Mouse (Mus musculus) ES-Bruce4 (cell line): ENCODE results near the gene Smug1. TPM values are rescaled to one million over a fixed set of nuclear protein-coding genes. Genes with fewer than 3 reads are reported as not detected.

ENCODE experiments used
- H3K27ac ChIP-seq: 2 replicates; pipeline ENCODE4 v1.5.1; 2012; ENCODE audit warnings: low read length, inconsistent platforms; ENCODE audit not compliant: insufficient read depth
- H3K27me3 ChIP-seq: 2 replicates; pipeline ENCODE4 v1.6.1; 2012; ENCODE audit warnings: mild to moderate bottlenecking, low read length, inconsistent platforms; ENCODE audit not compliant: control insufficient read depth, poor library complexity, insufficient read depth, severe bottlenecking
- H3K36me3 ChIP-seq: 2 replicates; pipeline ENCODE4 v1.6.1; 2012; ENCODE audit warnings: inconsistent platforms, mild to moderate bottlenecking, low read length, moderate library complexity; ENCODE audit not compliant: control insufficient read depth, poor library complexity, insufficient read depth, severe bottlenecking
- H3K4me1 ChIP-seq: one replicate; pipeline ENCODE4 v1.8.1; 2011; ENCODE audit warnings: low read length; ENCODE audit not compliant: control insufficient read depth, insufficient read depth
- H3K4me3 ChIP-seq: 2 replicates; pipeline ENCODE4 v1.5.1; 2011; ENCODE audit warnings: low read depth, mild to moderate bottlenecking, low read length
- H3K9ac ChIP-seq: 2 replicates; pipeline ENCODE4 v1.6.1; 2012; ENCODE audit warnings: low read depth, mild to moderate bottlenecking, inconsistent platforms; ENCODE audit not compliant: poor library complexity, severe bottlenecking
- H3K9me3 ChIP-seq: replicated peaks from 2 replicates; pipeline ENCODE4 v1.6.1; 2012; ENCODE audit warnings: mild to moderate bottlenecking, low read length, inconsistent platforms; ENCODE audit not compliant: control insufficient read depth, poor library complexity, insufficient read depth, severe bottlenecking
- CTCF ChIP-seq: IDR thresholded peaks from one replicate; pipeline ENCODE4 v1.8.1; 2011; ENCODE audit warnings: low read depth, low read length
- EP300 ChIP-seq: IDR thresholded peaks from 2 replicates; pipeline ENCODE4 v1.6.1; 2011; ENCODE audit warnings: low read depth, low read length; ENCODE audit not compliant: insufficient read depth
- POLR2A ChIP-seq: IDR thresholded peaks from one replicate; pipeline ENCODE4 v1.8.1; 2011; ENCODE audit warnings: low read length; ENCODE audit not compliant: insufficient read depth
- polyA plus RNA-seq: library from polyadenylated mRNA; stranded (reverse); fragments of >200 nt; gene quantifications from 2 replicates; pipeline ENCODE4 v1.2.4, GENCODE M21; 2011; ENCODE audit warnings: low read depth; ENCODE audit not compliant: missing spikeins, insufficient read depth, insufficient read length

The Smug1 gene
- polyA plus RNA-seq, 1 experiment, result 15.3 TPM

DNA sequence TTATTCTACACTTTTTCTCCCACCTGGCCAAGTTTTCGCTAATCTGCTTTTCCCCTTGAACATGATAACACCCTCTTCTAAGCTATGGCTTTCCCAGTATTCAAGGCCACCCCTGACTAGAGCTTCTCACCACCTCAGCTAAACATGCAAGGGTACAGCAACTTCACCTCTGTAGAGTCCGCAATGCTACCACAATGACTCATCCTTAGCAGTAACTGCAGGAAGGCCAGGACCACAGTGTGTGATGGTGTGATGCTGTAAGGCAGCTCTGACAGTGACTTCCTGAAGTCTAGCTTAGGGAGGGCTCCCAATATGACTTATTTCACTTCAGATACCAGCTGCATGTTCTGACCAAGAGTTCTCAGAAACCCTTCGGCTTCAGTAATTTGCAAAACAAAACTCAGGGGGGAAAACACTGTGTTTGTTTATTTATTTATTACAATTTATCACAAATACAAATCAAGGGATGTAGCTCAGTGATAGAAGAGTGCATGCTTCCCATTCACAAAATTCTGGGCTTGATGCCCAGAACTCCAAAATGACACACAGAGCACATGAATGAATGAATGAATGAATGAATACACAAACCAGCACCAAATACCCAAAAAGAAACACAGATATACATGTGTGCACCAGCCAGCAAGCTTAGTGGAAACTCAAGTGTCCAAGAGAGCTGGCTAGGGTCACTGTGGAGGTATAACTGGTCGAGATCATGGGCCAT, 13.8 kb downstream of the Smug1 start:
- no peak overlapping the region for H3K9ac ChIP-seq
- no peaks in the 10 kb centered on the region for H3K4me1 ChIP-seq
- no peak overlapping the region for H3K27ac ChIP-seq
- H3K9me3 ChIP-seq, result no peaks in the 10 kb centered on the region
- no peak for TF ChIP-seq POLR2A
- no peak for TF ChIP-seq CTCF
- no peak for TF ChIP-seq EP300
- no peaks in the 10 kb centered on the region for H3K36me3 ChIP-seq
- H3K27me3 ChIP-seq, result no peaks in the 10 kb centered on the region
- H3K4me3 ChIP-seq, result no peak overlapping the region

DNA sequence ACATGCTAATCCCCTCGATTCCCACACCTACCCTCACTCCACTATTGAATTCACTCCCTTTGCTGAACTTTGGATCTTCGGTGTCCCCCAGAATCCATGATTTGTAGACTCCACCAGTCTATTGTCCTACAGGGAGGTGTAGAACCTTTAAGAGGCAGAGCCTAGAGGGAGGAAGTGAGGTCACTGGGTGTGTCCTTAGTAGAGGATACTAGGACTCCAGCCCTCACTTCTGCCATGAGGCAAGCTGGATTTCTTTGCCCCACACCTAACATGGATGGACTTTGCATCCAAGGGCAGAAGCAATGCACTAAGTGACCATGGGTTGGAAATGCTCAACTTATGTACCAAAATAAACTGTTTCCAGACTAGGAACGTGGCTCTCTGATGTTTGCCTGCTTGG, 14.5 kb downstream of the Smug1 start:
- H3K9me3 ChIP-seq, result no peaks in the 10 kb centered on the region
- H3K27me3 ChIP-seq, result no peaks in the 10 kb centered on the region

DNA sequence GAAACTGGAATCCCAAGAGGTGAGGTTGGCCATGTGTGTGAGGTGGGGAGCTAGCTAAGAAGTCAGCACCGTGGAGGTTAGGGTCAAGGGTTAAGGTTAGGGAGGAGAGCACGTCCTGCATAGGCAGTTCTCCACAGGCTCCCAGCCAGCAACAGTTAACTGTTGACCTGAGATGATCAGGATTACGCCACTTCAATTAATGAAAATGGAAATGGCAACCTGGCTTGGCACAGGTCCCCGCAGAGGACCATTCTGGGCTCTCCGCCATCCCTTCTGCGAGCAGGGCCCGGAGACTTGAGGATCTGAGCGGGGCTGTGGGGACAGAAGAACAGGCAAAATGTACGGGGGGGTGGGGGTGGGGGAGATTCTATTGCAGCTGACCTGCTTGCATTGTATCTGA, 19.1 kb downstream of the Smug1 start:
- no peak for TF ChIP-seq POLR2A
- no peak overlapping the region for H3K4me3 ChIP-seq
- H3K27me3 ChIP-seq, result peaks cover 3% of the 10 kb centered on the region; the same call in 1 of the 2 replicates

More for the DNA sequence above, 14.5 kb downstream of the Smug1 start:
- no peak overlapping the region for H3K4me3 ChIP-seq
- H3K9ac ChIP-seq, result no peak overlapping the region
- H3K4me1 ChIP-seq, result peaks cover 3% of the 10 kb centered on the region
- no peak overlapping the region for H3K27ac ChIP-seq
- no peak for TF ChIP-seq POLR2A
- TF ChIP-seq EP300, result no peak
- no peak for TF ChIP-seq CTCF
- H3K36me3 ChIP-seq, result no peaks in the 10 kb centered on the region

DNA sequence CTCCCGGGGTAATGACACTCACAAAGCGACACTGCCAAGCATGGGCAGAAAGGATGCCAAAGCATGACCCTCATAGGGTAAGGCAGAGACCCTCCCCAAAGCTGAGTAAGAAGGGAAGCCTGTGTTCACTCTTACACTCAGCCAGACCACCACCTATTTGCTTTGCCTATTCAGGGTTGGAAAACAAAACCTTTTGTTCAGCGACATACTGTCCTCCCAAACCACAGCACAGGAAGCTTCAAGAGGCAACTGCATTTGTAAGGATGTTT, 19.5 kb downstream of the Smug1 start:
- H3K4me3 ChIP-seq, result no peak overlapping the region; the same call in 1 of the 2 replicates
- peaks cover 3% of the 10 kb centered on the region; the same call in 1 of the 2 replicates for H3K27me3 ChIP-seq
- H3K36me3 ChIP-seq, result no peaks in the 10 kb centered on the region
- TF ChIP-seq EP300 (no peak), CTCF (no peak)
- peak overlapping the region; percentile 48; the same call in 1 of the 2 replicates for H3K9ac ChIP-seq
- H3K4me1 ChIP-seq, result peaks cover 3% of the 10 kb centered on the region
- H3K27ac ChIP-seq, result no peak overlapping the region
- H3K9me3 ChIP-seq, result no peaks in the 10 kb centered on the region

More for the DNA sequence above, 19.1 kb downstream of the Smug1 start:
- no peak overlapping the region for H3K9ac ChIP-seq
- no peaks in the 10 kb centered on the region for H3K36me3 ChIP-seq
- H3K9me3 ChIP-seq, result no peaks in the 10 kb centered on the region
- no peak overlapping the region for H3K27ac ChIP-seq
- peaks cover 3% of the 10 kb centered on the region for H3K4me1 ChIP-seq

DNA sequence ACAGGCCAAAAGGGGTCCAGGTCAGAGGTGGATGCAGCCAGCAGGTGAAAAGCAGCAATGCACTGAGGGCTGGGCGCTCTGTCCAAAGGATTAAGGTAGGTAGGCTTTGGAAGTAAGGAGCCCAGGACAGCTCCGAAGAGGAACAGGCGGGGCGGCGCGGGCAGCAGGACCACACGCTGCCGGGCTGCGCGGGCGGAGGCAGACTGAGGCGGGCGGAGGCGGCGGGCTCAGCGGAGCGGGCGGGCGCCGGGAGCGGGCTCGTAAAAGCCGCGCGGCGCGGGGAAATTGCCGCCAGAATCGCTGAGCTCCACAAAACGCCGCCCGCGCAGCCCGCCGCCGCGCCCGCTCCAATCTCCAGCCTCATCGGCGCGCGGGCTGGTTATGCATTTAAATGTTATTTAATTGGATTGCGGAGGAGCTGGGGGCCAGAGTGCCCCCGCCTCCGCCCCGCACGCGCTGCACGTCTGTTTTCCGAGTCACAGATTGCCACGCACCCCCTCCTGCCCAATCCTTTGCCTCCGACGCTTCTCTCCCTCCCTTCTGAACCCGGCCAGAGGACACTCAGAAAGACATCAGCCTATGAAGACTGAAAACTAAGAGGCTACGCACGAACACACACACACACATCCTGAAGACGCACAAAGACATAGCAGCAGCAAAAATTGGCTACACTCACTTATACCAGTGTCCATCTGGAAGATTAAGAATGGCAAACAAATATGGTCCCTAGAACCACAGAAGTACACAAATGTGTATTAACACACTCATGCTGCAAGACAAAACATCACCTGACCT, 20.1 kb downstream of the Smug1 start:
- Histone ChIP-seq H3K4me1 (peaks cover 3% of the 10 kb centered on the region), H3K9ac (peak overlapping the region; percentile 48), H3K4me3 (peak overlapping the region; percentile 54), H3K27ac (no peak overlapping the region), H3K27me3 (peaks cover 3% of the 10 kb centered on the region; the same call in 1 of the 2 replicates), H3K9me3 (no peaks in the 10 kb centered on the region), H3K36me3 (no peaks in the 10 kb centered on the region)
- TF ChIP-seq POLR2A, result no peak
- no peak for TF ChIP-seq CTCF
- no peak for TF ChIP-seq EP300

DNA sequence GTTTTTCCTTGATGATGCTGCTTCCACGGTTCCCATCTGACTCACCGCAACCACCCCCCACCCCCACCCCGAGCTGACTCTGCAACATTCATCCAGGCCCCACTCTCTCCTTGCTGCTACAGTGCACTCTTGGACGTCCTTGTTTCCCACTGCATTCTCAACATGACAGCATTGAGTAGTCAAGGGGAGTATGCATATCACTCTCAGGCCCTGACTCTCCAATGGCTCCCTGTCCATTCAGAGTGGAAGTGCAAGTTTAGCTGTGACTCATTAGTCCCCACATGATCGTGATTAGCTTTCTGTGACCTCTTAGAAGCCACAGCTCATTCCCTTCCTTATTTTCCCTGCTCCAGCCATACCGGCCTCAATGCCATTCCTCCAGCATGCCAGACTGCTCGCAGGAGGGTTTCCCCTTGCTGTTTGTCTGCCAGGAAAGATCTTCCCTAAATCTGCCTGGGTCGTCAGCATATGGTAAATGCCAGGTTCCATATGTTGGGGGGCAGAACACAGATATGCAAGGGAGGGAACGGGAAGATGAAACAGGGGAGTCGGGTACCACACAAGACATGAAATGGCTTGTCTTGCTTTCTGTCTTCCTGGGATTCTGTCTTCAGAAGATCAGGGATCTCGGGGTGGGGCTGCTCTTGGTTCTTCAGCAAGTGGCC, 21.1 kb downstream of the Smug1 start:
- H3K9ac ChIP-seq, result no peak overlapping the region
- no peaks in the 10 kb centered on the region for H3K36me3 ChIP-seq
- TF ChIP-seq POLR2A (no peak), CTCF (no peak)
- peaks cover 3% of the 10 kb centered on the region for H3K4me1 ChIP-seq
- H3K4me3 ChIP-seq, result no peak overlapping the region
- no peaks in the 10 kb centered on the region for H3K9me3 ChIP-seq
- no peak overlapping the region for H3K27ac ChIP-seq
- peaks cover 3% of the 10 kb centered on the region; the same call in 1 of the 2 replicates for H3K27me3 ChIP-seq
